Mouse (Mus musculus): ENCODE measurements around the gene Tmem267. TPM values are rescaled to one million over a fixed set of nuclear protein-coding genes. Genes with fewer than 3 reads are reported as not detected.

Gene Tmem267
- total and polyA plus RNA-seq, 2 experiments from 2014 or later: 2.2 to 24.3 TPM

- no peak overlapping the region for H3K9ac ChIP-seq (replicated peaks; ENCODE audit: low read length)
- H3K9me3 ChIP-seq (ENCODE audit: low read length): no peaks in the 10 kb centered on the region
- ATAC-seq: no peak
- H3K4me3 ChIP-seq (ENCODE audit: low read length): no peak overlapping the region
- no peak overlapping the region for H3K27ac ChIP-seq
- TF ChIP-seq CTCF (IDR thresholded peaks at IDR 0.05; ENCODE audit: low read depth): no peak
- no peak for DNase-seq (ENCODE audit: low spot score)
- no peak overlapping the region for H3K4me2 ChIP-seq (ENCODE audit: low read depth, low read length)
- WGBS: 85% methylated on average over 2 of the region's 2 CpGs
- no peaks in the 10 kb centered on the region for H3K27me3 ChIP-seq (ENCODE audit: insufficient read depth, low read length)
- H3K4me1 ChIP-seq (ENCODE audit: insufficient read depth, low read length): no peaks in the 10 kb centered on the region
- H3K36me3 ChIP-seq (ENCODE audit: insufficient read depth, low read length): no peaks in the 10 kb centered on the region
These were observed 166.9 kb downstream of the Tmem267 start for GRCm38 (mm10) chr13:119654734-119655133.

- no peak for DNase-seq (ENCODE audit: low spot score)
- H3K4me1 ChIP-seq (ENCODE audit: insufficient read depth, low read length): no peaks in the 10 kb centered on the region
- WGBS: 82% methylated on average over 2 of the region's 2 CpGs
- TF ChIP-seq CTCF (IDR thresholded peaks at IDR 0.05; ENCODE audit: low read depth): no peak
- H3K4me3 ChIP-seq (ENCODE audit: low read length): no peak overlapping the region
- H3K27ac ChIP-seq: no peak overlapping the region
- ATAC-seq: no peak
- H3K9ac ChIP-seq (replicated peaks; ENCODE audit: low read length): no peak overlapping the region
- no peak overlapping the region for H3K4me2 ChIP-seq (ENCODE audit: low read depth, low read length)
- no peaks in the 10 kb centered on the region for H3K9me3 ChIP-seq (ENCODE audit: low read length)
- H3K27me3 ChIP-seq (ENCODE audit: insufficient read depth, low read length): no peaks in the 10 kb centered on the region
- no peaks in the 10 kb centered on the region for H3K36me3 ChIP-seq (ENCODE audit: insufficient read depth, low read length)
These were observed 168.4 kb downstream of the Tmem267 start for GRCm38 (mm10) chr13:119656246-119656645.

DNA sequence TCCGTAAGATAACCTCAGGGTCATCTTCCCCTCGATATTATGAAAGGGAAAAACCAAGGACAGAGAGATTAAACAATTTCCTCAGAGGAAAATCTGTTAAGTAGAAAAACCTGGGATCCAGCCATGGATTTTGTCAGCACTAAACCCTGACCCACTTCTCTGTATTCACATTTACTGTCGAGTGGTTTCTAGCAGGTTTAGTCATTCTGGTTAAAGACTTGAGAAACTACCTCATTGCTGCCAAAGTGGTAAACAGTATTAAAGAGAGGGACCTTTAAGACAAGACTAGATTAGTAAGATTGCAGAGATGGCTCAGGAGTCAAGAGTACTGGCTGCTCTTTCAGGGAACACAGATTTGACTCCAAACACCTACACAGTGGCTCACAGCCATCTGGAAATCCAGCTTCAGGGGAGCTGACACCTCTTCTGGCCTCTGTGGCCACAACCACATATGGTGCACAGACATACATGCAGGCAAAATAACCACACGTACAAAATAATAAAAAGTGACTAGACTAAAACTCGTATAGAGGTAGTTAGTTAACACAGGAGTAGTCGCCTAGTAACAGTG is 169.1 kb downstream of the Tmem267 start:
- Histone ChIP-seq H3K4me3 (ENCODE audit: low read length) (no peak overlapping the region), H3K4me2 (ENCODE audit: low read depth, low read length) (no peak overlapping the region), H3K27ac (no peak overlapping the region), H3K36me3 (ENCODE audit: insufficient read depth, low read length) (no peaks in the 10 kb centered on the region), H3K4me1 (ENCODE audit: insufficient read depth, low read length) (no peaks in the 10 kb centered on the region), H3K9me3 (ENCODE audit: low read length) (no peaks in the 10 kb centered on the region), H3K9ac (replicated peaks; ENCODE audit: low read length) (no peak overlapping the region), H3K27me3 (ENCODE audit: insufficient read depth, low read length) (no peaks in the 10 kb centered on the region)
- ATAC-seq (no peak), DNase-seq (ENCODE audit: low spot score) (no peak)
- no peak for TF ChIP-seq CTCF (IDR thresholded peaks at IDR 0.05; ENCODE audit: low read depth)
- WGBS: 85% methylated on average over 6 of the region's 6 CpGs

Other genes starting within 250 kb of the Tmem267 start
- 108 and 128 TPM in 2 replicates for gene Paip1, start 59.4 kb upstream of the Tmem267 start, total RNA-seq (2014; rRNA removed)
- 158 and 166 TPM in 2 replicates for gene Paip1, start 59.4 kb upstream of the Tmem267 start, polyA plus RNA-seq (2015; fragmentation: Nextera tagmentation; extraction: Ambion mirVana)
- 51.1 and 64.5 TPM in 2 replicates for gene 4833420G17Rik, start 25.3 kb upstream of the Tmem267 start, total RNA-seq (2014; rRNA removed)
- gene 4833420G17Rik, start 25.3 kb upstream of the Tmem267 start, polyA plus RNA-seq (2015; fragmentation: Nextera tagmentation; extraction: Ambion mirVana): 58.0 and 61.5 TPM in 2 replicates
- gene 3110070M22Rik, start 344 bp downstream of the Tmem267 start, total RNA-seq (2014; rRNA removed): 7.7 and 13.4 TPM in 2 replicates
- 1.4 and 2.6 TPM in 2 replicates for gene 3110070M22Rik, start 344 bp downstream of the Tmem267 start, polyA plus RNA-seq (2015; fragmentation: Nextera tagmentation; extraction: Ambion mirVana)
- gene Ccl28, start 135.8 kb downstream of the Tmem267 start, total RNA-seq (2014; rRNA removed): 2.2 and 2.4 TPM in 2 replicates
- gene Ccl28, start 135.8 kb downstream of the Tmem267 start, polyA plus RNA-seq (2015; fragmentation: Nextera tagmentation; extraction: Ambion mirVana): 0.33 and 0.57 TPM in 2 replicates
- gene Hmgcs1, start 202.3 kb downstream of the Tmem267 start, total RNA-seq (2014; rRNA removed): 230 and 254 TPM in 2 replicates
- gene Hmgcs1, start 202.3 kb downstream of the Tmem267 start, polyA plus RNA-seq (2015; fragmentation: Nextera tagmentation; extraction: Ambion mirVana): 376 and 384 TPM in 2 replicates